Mouse (Mus musculus): ENCODE results near the gene Fbxw18.

GRCm38 (mm10) chr9:109685299-109685698, 17.2 kb downstream of the Fbxw18 start:
- peak; percentile 75 for TF ChIP-seq CTCF (IDR thresholded peaks at IDR 0.05; ENCODE audit: low read depth)
- no peak for TF ChIP-seq EP300 (IDR thresholded peaks at IDR 0.05; ENCODE audit: low read depth)
